In the genomic region with DNA sequence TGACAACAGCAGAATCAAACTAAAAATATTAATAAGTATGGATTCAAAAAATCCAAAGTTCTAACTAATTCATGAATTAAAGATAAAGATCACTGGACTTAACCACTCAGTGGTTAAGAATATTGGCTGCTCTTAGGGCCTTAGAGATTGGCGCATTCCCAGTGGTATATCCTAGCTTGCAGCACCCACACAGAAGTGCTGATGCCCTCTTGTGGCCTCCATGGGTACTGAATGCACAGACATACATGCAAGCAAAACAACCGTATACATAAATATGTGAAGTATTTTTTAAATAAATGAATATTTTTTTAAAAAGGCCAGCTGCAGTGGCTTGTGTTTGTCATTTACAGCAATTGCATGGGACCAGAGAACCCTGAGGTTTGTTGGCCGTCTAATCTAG, we compare ENCODE assay signal across 9 mouse cellular contexts. TPM values are rescaled to one million over a fixed set of nuclear protein-coding genes. Genes with fewer than 3 reads are reported as not detected.
DNase-seq lines count a peak whose midpoint lies in the region; ATAC-seq lines count a peak whose summit lies in the region.
"Had no signal": no experiment of that assay in that cellular context is flagged by ENCODE, and none has a peak within 500 bp of the region (broad histone marks: within the 10 kb centered on the region; RNA-seq: fewer than 3 reads in every experiment).

No protein-coding gene starts in this region.

- no peak overlapping the region for H3K27ac ChIP-seq in forebrain, embryonic 11.5 days (ENCODE audit: low read depth, low read length)
- no peak overlapping the region for H3K27ac ChIP-seq in forebrain, embryonic 12.5 days
- H3K27ac ChIP-seq: macrophage had no signal

- H3K4me2 ChIP-seq in forebrain, embryonic 11.5 days (ENCODE audit: low read depth, low read length, severe bottlenecking), result no peak overlapping the region
- H3K4me2 ChIP-seq in forebrain, embryonic 12.5 days, result no peak overlapping the region

- intact Hi-C loops in gastrocnemius, postnatal 36 days (cut with DNase I), result loop anchor here (5.0 kb wide), 1 partner anchor 116 kb away; no protein-coding TSS in a partner anchor

- no peaks in the 10 kb centered on the region; the same call in 1 of the 2 replicates for H3K36me3 ChIP-seq in forebrain, embryonic 11.5 days (ENCODE audit: control insufficient read depth, insufficient read depth, low read length)
- H3K36me3 ChIP-seq in forebrain, embryonic 12.5 days (replicated peaks), result peaks cover 12% of the 10 kb centered on the region
- H3K36me3 ChIP-seq in splenic B cell, adult 2 months (ENCODE audit: control insufficient read depth, insufficient read depth, low read length, poor library complexity, severe bottlenecking), result peaks cover 17% of the 10 kb centered on the region

- no peak for ATAC-seq in forebrain, embryonic 11.5 days (replicated peaks; ENCODE audit: low FRiP score)
- no peak for ATAC-seq in forebrain, embryonic 12.5 days (ENCODE audit: low FRiP score)

- peak; percentile 81 for DNase-seq in forebrain, embryonic 11.5 days (ENCODE audit: low spot score)
- peak; percentile 85 for DNase-seq in R1 (ENCODE audit: low read depth, low spot score)
- peak; percentile 72 to 89 for DNase-seq in cerebellum, postnatal 25 days
- peak; percentile 31 to 60 for DNase-seq in gastrocnemius, postnatal 36 days
- DNase-seq in layer of hippocampus, adult 9-11 months, result peak; percentile 75
- peak; percentile 81 for DNase-seq in mesoderm, embryonic 11.5 days (ENCODE audit: low read depth, low spot score)
- peak; percentile 82 for DNase-seq in splenic B cell, adult 2 months (ENCODE audit: low read depth, low spot score)

- no peak overlapping the region for H3K9ac ChIP-seq in forebrain, embryonic 11.5 days (ENCODE audit: low read length)
- H3K9ac ChIP-seq in forebrain, embryonic 12.5 days, result no peak overlapping the region

- H3K27me3 ChIP-seq in forebrain, embryonic 11.5 days (ENCODE audit: control insufficient read depth, insufficient read depth, low read length), result no peaks in the 10 kb centered on the region
- H3K27me3 ChIP-seq in forebrain, embryonic 12.5 days, result no peaks in the 10 kb centered on the region
- H3K27me3 ChIP-seq in splenic B cell, adult 2 months (ENCODE audit: control insufficient read depth, insufficient read depth, low read length, poor library complexity, severe bottlenecking), result no peaks in the 10 kb centered on the region

- WGBS in forebrain, embryonic 11.5 days, result 66% methylated on average over 3 of the region's 3 CpGs
- 71% methylated on average over 3 of the region's 3 CpGs for WGBS in forebrain, embryonic 12.5 days

- no peaks in the 10 kb centered on the region for H3K4me1 ChIP-seq in forebrain, embryonic 11.5 days (replicated peaks; ENCODE audit: control insufficient read depth, insufficient read depth, low read length)
- H3K4me1 ChIP-seq in forebrain, embryonic 12.5 days, result no peaks in the 10 kb centered on the region

- no peak overlapping the region for H3K4me3 ChIP-seq in forebrain, embryonic 11.5 days (ENCODE audit: low read depth, low read length)
- H3K4me3 ChIP-seq in forebrain, embryonic 12.5 days (replicated peaks), result no peak overlapping the region

- H3K9me3 ChIP-seq in forebrain, embryonic 11.5 days (ENCODE audit: control insufficient read depth, low read length), result no peaks in the 10 kb centered on the region
- no peaks in the 10 kb centered on the region for H3K9me3 ChIP-seq in forebrain, embryonic 12.5 days

RNA-seq across cellular contexts. Expression of gene Slc24a1, which starts 48.0 kb away (rescaled TPM):
- polyA plus RNA-seq in forebrain, embryonic 11.5 days (2014; fragmentation: Nextera tagmentation; extraction: Ambion mirVana), result 0.05 and 0.07 TPM in 2 replicates
- polyA plus RNA-seq in forebrain, embryonic 12.5 days (2016; fragmentation: Nextera tagmentation; extraction: Ambion mirVana), result 0.11 TPM in 1 of 2 replicates, not detected in the other
- total RNA-seq in gastrocnemius, postnatal 36 days (2021), result under 1 TPM in 1 of 2 experiments, not detected in 1; 0.05 TPM
- polyA plus RNA-seq: macrophage had no signal

RNA-seq across cellular contexts. Expression of gene Ints14, which starts 57.3 kb away (rescaled TPM):
- 74.1 and 77.0 TPM in 2 replicates for polyA plus RNA-seq in forebrain, embryonic 11.5 days (2014; fragmentation: Nextera tagmentation; extraction: Ambion mirVana)
- polyA plus RNA-seq in forebrain, embryonic 12.5 days (2016; fragmentation: Nextera tagmentation; extraction: Ambion mirVana), result 60.9 and 62.8 TPM in 2 replicates
- total RNA-seq in gastrocnemius, postnatal 36 days (2021), result 10 to 100 TPM; 16.0 to 16.3 TPM
